In the genomic region with DNA sequence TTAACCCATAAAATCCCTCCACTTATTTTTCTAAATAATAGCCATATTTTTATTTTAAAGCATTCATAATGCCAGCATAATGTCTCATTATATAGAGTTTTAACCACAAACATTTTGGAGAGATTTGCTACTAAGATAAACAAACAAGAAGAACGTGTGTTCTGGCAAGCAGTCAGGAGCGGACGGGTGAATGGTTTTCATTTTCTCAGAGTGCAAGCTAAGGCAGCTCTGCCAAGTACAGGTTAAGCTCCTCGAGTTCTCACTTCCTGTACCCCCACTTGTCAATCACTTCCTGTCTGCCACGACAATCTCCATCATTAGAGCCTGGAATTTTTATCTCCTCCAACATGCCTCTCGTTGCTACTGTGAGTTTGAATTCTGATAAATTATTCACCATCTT, we compare ENCODE assay signal across 10 mouse cellular contexts. TPM values are rescaled to one million over a fixed set of nuclear protein-coding genes. Genes with fewer than 3 reads are reported as not detected.
DNase-seq lines count a peak whose midpoint lies in the region; ATAC-seq and TF ChIP-seq lines count a peak whose summit lies in the region.
"Had no signal": no experiment of that assay in that cellular context is flagged by ENCODE, and none has a peak within 500 bp of the region (broad histone marks: within the 10 kb centered on the region; RNA-seq: fewer than 3 reads in every experiment).

No protein-coding gene starts in this region.

- no peak for DNase-seq in heart, postnatal 14 days
- peak; percentile 19 for DNase-seq in brain, embryonic 14.5 days (ENCODE audit: low read depth)
- no peak for DNase-seq in hindbrain, embryonic 14.5 days (ENCODE audit: low spot score)
- DNase-seq in layer of hippocampus, postnatal 14 days (ENCODE audit: low spot score in 2 of 2) = no peak
- no peak for DNase-seq in frontal cortex, postnatal 14 days (ENCODE audit: low spot score in 2 of 2)
- DNase-seq: cerebellum, adult 9-11 months had no signal

- peak overlapping the region; percentile 47 for H3K4me2 ChIP-seq in heart, embryonic 15.5 days
- peak overlapping the region; percentile 70 for H3K4me2 ChIP-seq in hindbrain, embryonic 14.5 days (replicated peaks)
- peak overlapping the region; percentile 49 for H3K4me2 ChIP-seq in midbrain, embryonic 15.5 days
- H3K4me2 ChIP-seq: lung, embryonic 14.5 days had no signal

- intact Hi-C loops in heart, postnatal 14 days (cut with DNase I) = loop anchor here (1.0 kb wide), 1 partner anchor 9 kb away; no protein-coding TSS in a partner anchor

- peaks cover 14% of the 10 kb centered on the region for H3K4me1 ChIP-seq in heart, embryonic 15.5 days (replicated peaks)
- peaks cover 67% of the 10 kb centered on the region for H3K4me1 ChIP-seq in hindbrain, embryonic 14.5 days (replicated peaks; ENCODE audit: control insufficient read depth, insufficient read depth, low read length)
- H3K4me1 ChIP-seq in midbrain, embryonic 15.5 days = peaks cover 67% of the 10 kb centered on the region

- H3K27ac ChIP-seq in heart, embryonic 15.5 days = no peak overlapping the region
- H3K27ac ChIP-seq in hindbrain, embryonic 14.5 days = peak overlapping the region; percentile 92
- H3K27ac ChIP-seq in midbrain, embryonic 15.5 days = peak overlapping the region; percentile 69

- ATAC-seq in heart, embryonic 15.5 days (replicated peaks; ENCODE audit: insufficient number of reproducible peaks, insufficient read depth, low FRiP score, low read depth) = no peak
- ATAC-seq in hindbrain, embryonic 14.5 days (ENCODE audit: low FRiP score) = no peak
- ATAC-seq in midbrain, embryonic 15.5 days (replicated peaks) = no peak

- no peaks in the 10 kb centered on the region for H3K9me3 ChIP-seq in heart, embryonic 15.5 days (replicated peaks)
- no peaks in the 10 kb centered on the region for H3K9me3 ChIP-seq in hindbrain, embryonic 14.5 days (ENCODE audit: control insufficient read depth, low read length)
- H3K9me3 ChIP-seq in midbrain, embryonic 15.5 days = no peaks in the 10 kb centered on the region

- H3K9ac ChIP-seq in heart, embryonic 15.5 days = no peak overlapping the region
- peak overlapping the region; percentile 79 for H3K9ac ChIP-seq in hindbrain, embryonic 14.5 days
- no peak overlapping the region for H3K9ac ChIP-seq in midbrain, embryonic 15.5 days
- H3K9ac ChIP-seq: lung, embryonic 14.5 days had no signal

- no peaks in the 10 kb centered on the region for H3K36me3 ChIP-seq in heart, embryonic 15.5 days
- peaks cover 16% of the 10 kb centered on the region for H3K36me3 ChIP-seq in hindbrain, embryonic 14.5 days (replicated peaks; ENCODE audit: control insufficient read depth, insufficient read depth)
- no peaks in the 10 kb centered on the region for H3K36me3 ChIP-seq in midbrain, embryonic 15.5 days (replicated peaks)

- WGBS in heart, embryonic 15.5 days = 21% methylated on average over 6 of the region's 6 CpGs
- WGBS in hindbrain, embryonic 14.5 days = 29% methylated on average over 6 of the region's 6 CpGs
- WGBS in midbrain, embryonic 15.5 days = 29% methylated on average over 6 of the region's 6 CpGs

- peak overlapping the region; percentile 9; the same call in 1 of the 2 replicates for H3K4me3 ChIP-seq in heart, embryonic 15.5 days
- H3K4me3 ChIP-seq in hindbrain, embryonic 14.5 days (replicated peaks; ENCODE audit: low read length) = peak overlapping the region; percentile 32
- peak overlapping the region; percentile 18; the same call in 1 of the 2 replicates for H3K4me3 ChIP-seq in midbrain, embryonic 15.5 days
- H3K4me3 ChIP-seq: erythroblast, embryonic 14.5 days had no signal

- no peak for TF ChIP-seq POLR2A in brain, embryonic 14.5 days (IDR thresholded peaks at IDR 0.05; ENCODE audit: borderline replicate concordance, extremely low read depth, insufficient read depth, insufficient read length, poor library complexity, severe bottlenecking)

- H3K27me3 ChIP-seq in heart, embryonic 15.5 days = peaks cover 74% of the 10 kb centered on the region
- no peaks in the 10 kb centered on the region for H3K27me3 ChIP-seq in hindbrain, embryonic 14.5 days (ENCODE audit: control insufficient read depth, insufficient read depth, low read length)
- H3K27me3 ChIP-seq in midbrain, embryonic 15.5 days (replicated peaks) = 0 out of 2 replicates have a peak, but pooled peaks cover 4% of the 10 kb centered on the region

- TF ChIP-seq CTCF in brain, embryonic 14.5 days (IDR thresholded peaks at IDR 0.05; ENCODE audit: borderline replicate concordance, extremely low read depth, insufficient read depth, insufficient read length) = no peak

RNA-seq across cellular contexts. Expression of gene Ebf3, which starts 13.4 kb away (rescaled TPM):
- polyA plus RNA-seq in heart, embryonic 15.5 days (2015; fragmentation: Nextera tagmentation; extraction: Ambion mirVana) = 1.2 and 1.3 TPM in 2 replicates
- total RNA-seq in heart, postnatal 14 days (2021) = 10 to 100 TPM; 13.2 to 15.2 TPM
- polyA plus RNA-seq in brain, embryonic 14.5 days (2012; rRNA removed) = 46.4 and 157 TPM in 2 replicates
- 26.9 and 32.8 TPM in 2 replicates for polyA plus RNA-seq in hindbrain, embryonic 14.5 days (2014; fragmentation: Nextera tagmentation; extraction: Ambion mirVana)
- polyA plus RNA-seq in midbrain, embryonic 15.5 days (2015; fragmentation: Nextera tagmentation; extraction: Ambion mirVana) = 14.6 and 14.9 TPM in 2 replicates
- 1 to 10 TPM; 1.8 to 2.2 TPM for total RNA-seq in layer of hippocampus, postnatal 14 days (2021)
- polyA plus RNA-seq: erythroblast, embryonic 14.5 days had no signal
